Mouse (Mus musculus): ENCODE measurements around the gene Kcnrg. TPM values are rescaled to one million over a fixed set of nuclear protein-coding genes. Genes with fewer than 3 reads are reported as not detected.

Gene Kcnrg
- polyA plus RNA-seq (2014; fragmentation: Illumina TruSeq; extraction: RNeasy Lipid Tissue Mini Kit (QIAGEN cat#74804); ENCODE audit: low read depth, low replicate concordance) = not detected

DNA sequence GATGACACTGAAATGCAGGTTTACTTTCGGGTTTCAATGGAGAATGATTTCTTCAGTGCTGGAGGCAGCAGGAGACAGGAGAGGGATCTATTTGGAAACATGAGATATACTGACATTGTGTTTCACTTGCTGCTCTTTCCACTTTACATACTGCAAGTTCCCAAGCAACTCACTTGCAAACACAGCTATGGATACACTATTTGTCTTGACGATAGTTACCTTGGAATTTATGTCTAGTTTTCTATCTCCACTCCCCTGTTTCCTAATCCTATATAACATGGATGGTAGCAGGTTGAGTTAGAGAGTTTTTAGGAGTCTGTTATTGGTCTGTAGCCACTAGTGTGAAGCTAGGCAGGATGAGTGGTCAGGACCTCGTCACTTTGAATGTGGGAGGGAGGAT is at the start of gene Kcnrg:
Gene Kcnrg, plus strand, starts transcription at position 301 of the 400 bp plus-strand sequence.

DNA sequence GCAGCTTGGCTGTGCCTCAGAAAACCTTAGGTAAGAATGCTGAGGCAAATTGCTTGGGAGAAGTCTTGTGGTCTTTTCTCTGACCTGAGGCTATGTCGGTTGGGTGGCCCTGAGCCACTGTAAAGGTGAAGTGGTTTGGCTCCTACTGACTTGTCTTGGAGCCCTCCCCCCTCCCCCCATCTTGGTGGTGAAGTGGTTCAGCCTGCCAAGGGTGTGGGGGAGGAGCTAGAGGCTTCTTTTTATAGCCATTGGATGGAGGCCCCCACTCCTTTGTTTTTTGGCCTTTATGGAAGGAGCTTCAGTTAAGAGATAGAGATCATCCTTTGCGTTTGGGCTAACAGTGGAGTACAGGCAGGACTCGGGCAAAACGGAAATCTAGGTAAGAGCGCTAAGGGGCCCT is 9.3 kb upstream of the Kcnrg start, which contains the start of gene Trim13:
Gene Trim13, plus strand, starts transcription at position 280 of the 400 bp plus-strand sequence.

Other genes starting within 250 kb of the Kcnrg start
- gene Ebpl, start 247.0 kb upstream of the Kcnrg start, polyA plus RNA-seq (2014; fragmentation: Illumina TruSeq; extraction: RNeasy Lipid Tissue Mini Kit (QIAGEN cat#74804); ENCODE audit: low read depth, low replicate concordance) = 3.8 TPM
- gene Kpna3, start 167.6 kb upstream of the Kcnrg start, polyA plus RNA-seq (2014; fragmentation: Illumina TruSeq; extraction: RNeasy Lipid Tissue Mini Kit (QIAGEN cat#74804); ENCODE audit: low read depth, low replicate concordance) = 143 TPM
- gene Spryd7, start 50.6 kb upstream of the Kcnrg start, polyA plus RNA-seq (2014; fragmentation: Illumina TruSeq; extraction: RNeasy Lipid Tissue Mini Kit (QIAGEN cat#74804); ENCODE audit: low read depth, low replicate concordance) = 86.9 TPM
- 27.1 TPM for gene Trim13, start 9.2 kb upstream of the Kcnrg start, polyA plus RNA-seq (2014; fragmentation: Illumina TruSeq; extraction: RNeasy Lipid Tissue Mini Kit (QIAGEN cat#74804); ENCODE audit: low read depth, low replicate concordance)